Mouse (Mus musculus) adrenal gland, adult 18-20 months (tissue): Measurements from ENCODE around the gene Arf6. TPM values are rescaled to one million over a fixed set of nuclear protein-coding genes. Genes with fewer than 3 reads are reported as not detected.
"Not testable (repeated sequence)": the region's sequence is repeated elsewhere in the genome, so short reads cannot be mapped to it uniquely, and the experiment has no call there.

Experiments
- DNase-seq, 2 experiments: peaks; one replicate each; pipeline ENCODE4 v3.0.0; 2021 to 2022; ENCODE audit warnings: low spot score in 2 of 2
- long read RNA-seq, 2 experiments: library from polyadenylated mRNA; stranded (forward); transcript quantifications; one replicate each; pipeline ENCODE4 v2.0.0; 2021
- total RNA-seq, 2 experiments: library from RNA; stranded (reverse); gene quantifications; 1 replicate in 1 of 2; 2 replicates in 1 of 2; pipeline ENCODE4 v1.2.3; 2021

The Arf6 gene
- total RNA-seq, result 100 to 1,000 TPM; 117 to 135 TPM
- long read RNA-seq, experiment 1, transcript Arf6-201 (2 exons, 1,534 nt), result major isoform, 103 of 116 reads
- long read RNA-seq, experiment 1, partial matches to known transcripts, result 0 of 116 reads
- long read RNA-seq, experiment 1, other reads (novel, unspliced or antisense), result 13 of 116 reads
- long read RNA-seq, experiment 2, transcript Arf6-201 (2 exons, 1,534 nt), result major isoform, 108 of 123 reads
- long read RNA-seq, experiment 2, partial matches to known transcripts, result 0 of 123 reads
- long read RNA-seq, experiment 2, other reads (novel, unspliced or antisense), result 15 of 123 reads

GRCm38 (mm10) chr12:69371854-69372671 lies at the start of gene Arf6, which contains the start of gene Gm9887:
TSS of gene Arf6 (plus strand) at chr12:69372150.
TSS of gene Gm9887 (minus strand) at chr12:69372458.
- peak; percentile 99 to 100 for DNase-seq

GRCm38 (mm10) chr12:69331187-69331586 lies 40.8 kb upstream of the Arf6 start:
- no peak for DNase-seq

- no peak for DNase-seq
These were observed 39.8 kb upstream of the Arf6 start for GRCm38 (mm10) chr12:69332147-69332546.

GRCm38 (mm10) chr12:69333547-69333946 lies 38.4 kb upstream of the Arf6 start:
- DNase-seq, result peak in 1 of 2 experiments; percentile 16

GRCm38 (mm10) chr12:69349928-69350327 lies 22.0 kb upstream of the Arf6 start:
- no peak for DNase-seq

- no peak for DNase-seq
These were observed 20.3 kb upstream of the Arf6 start for GRCm38 (mm10) chr12:69351685-69352084.

GRCm38 (mm10) chr12:69356546-69357299 lies 15.2 kb upstream of the Arf6 start, which contains the start of gene Nemf:
TSS of gene Nemf (minus strand) at chr12:69357165.
- DNase-seq, result peak; percentile 82 to 84

GRCm38 (mm10) chr12:69357300-69357646 lies 14.7 kb upstream of the Arf6 start:
- DNase-seq, result no peak

- peak in 1 of 2 experiments; percentile 28 for DNase-seq
These were observed 11.3 kb upstream of the Arf6 start for GRCm38 (mm10) chr12:69360655-69360996.

- DNase-seq, result peak; percentile 100
These were observed 10.7 kb upstream of the Arf6 start for GRCm38 (mm10) chr12:69360997-69361899.

- no peak for DNase-seq
These were observed 10.0 kb upstream of the Arf6 start for GRCm38 (mm10) chr12:69361919-69362318.

- DNase-seq, result no peak
These were observed 9.6 kb upstream of the Arf6 start for GRCm38 (mm10) chr12:69362388-69362787.

- DNase-seq, result not testable (repeated sequence)
These were observed 8.8 kb upstream of the Arf6 start for GRCm38 (mm10) chr12:69363110-69363509.

GRCm38 (mm10) chr12:69363899-69364762 lies 7.8 kb upstream of the Arf6 start:
- peak; percentile 80 to 82 for DNase-seq

- DNase-seq, result no peak
These were observed 6.2 kb upstream of the Arf6 start for GRCm38 (mm10) chr12:69365757-69366156.

- no peak for DNase-seq
These were observed 5.5 kb upstream of the Arf6 start for GRCm38 (mm10) chr12:69366424-69366823.

- no peak for DNase-seq
These were observed 4.4 kb upstream of the Arf6 start for GRCm38 (mm10) chr12:69367557-69367956.

GRCm38 (mm10) chr12:69370936-69371335 lies 1.0 kb upstream of the Arf6 start:
- DNase-seq, result no peak

- no peak for DNase-seq
These were observed 513 bp upstream of the Arf6 start for GRCm38 (mm10) chr12:69371421-69371853.
